In the genomic region with DNA sequence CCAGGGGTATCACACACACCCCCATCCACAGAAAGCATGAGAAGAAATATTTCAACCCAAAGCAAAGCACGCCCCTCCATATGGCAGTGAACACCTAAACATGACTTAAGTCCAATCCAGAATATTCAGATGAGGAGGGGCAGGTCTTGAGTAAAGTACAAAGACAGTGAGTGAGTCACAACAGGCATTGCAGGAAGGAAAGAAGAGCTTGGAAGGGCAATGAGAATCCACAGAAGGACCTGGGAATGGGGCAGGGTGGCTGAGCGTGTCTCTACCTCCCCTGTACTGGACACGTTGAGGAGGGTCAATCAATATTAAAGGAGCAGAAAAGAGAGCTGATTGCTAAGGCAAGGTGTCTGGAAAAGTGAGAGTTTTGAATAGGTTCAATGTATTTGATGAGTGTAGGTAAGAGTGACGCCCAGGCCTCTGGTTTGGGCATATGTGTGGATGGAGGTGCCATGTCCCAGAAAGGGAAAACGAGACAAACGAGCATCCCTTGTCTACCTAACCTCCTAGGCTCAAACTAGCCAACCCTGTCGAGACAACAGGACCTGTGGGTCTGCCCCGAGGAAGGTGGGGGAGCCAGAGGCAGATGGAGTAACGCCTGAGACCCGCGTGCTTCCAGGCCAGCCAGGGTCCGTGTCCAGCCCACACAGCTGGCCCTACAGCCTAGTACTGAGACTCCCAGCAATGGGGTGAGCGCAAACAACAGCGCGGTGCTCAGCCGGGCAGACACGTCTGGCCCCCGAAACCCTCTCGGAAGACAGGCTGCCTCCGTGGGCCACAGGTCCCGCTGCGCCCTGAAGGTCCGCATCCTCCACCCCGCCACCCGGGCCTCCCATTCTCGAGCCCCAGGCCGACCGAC, we compare ENCODE assay signal across 8 mouse cellular contexts. TPM values are rescaled to one million over a fixed set of nuclear protein-coding genes. Genes with fewer than 3 reads are reported as not detected.
DNase-seq lines count a peak whose midpoint lies in the region; ATAC-seq and TF ChIP-seq lines count a peak whose summit lies in the region.

No protein-coding gene starts in this region.

- no peaks in the 10 kb centered on the region for H3K27me3 ChIP-seq in lung, postnatal 0 days (replicated peaks; ENCODE audit: insufficient read depth, low read length)
- no peaks in the 10 kb centered on the region for H3K27me3 ChIP-seq in hindbrain, embryonic 16.5 days (replicated peaks; ENCODE audit: control insufficient read depth, insufficient read depth, low read length)
- no peaks in the 10 kb centered on the region for H3K27me3 ChIP-seq in midbrain, embryonic 16.5 days (ENCODE audit: control insufficient read depth, insufficient read depth, low read depth, low read length)

- peaks cover 8% of the 10 kb centered on the region; the same call in 1 of the 2 replicates for H3K4me1 ChIP-seq in lung, postnatal 0 days (ENCODE audit: insufficient read depth, low read depth, low read length)
- peaks cover 9% of the 10 kb centered on the region for H3K4me1 ChIP-seq in hindbrain, embryonic 16.5 days (ENCODE audit: control insufficient read depth, insufficient read depth, low read depth, low read length)
- H3K4me1 ChIP-seq in midbrain, embryonic 16.5 days (ENCODE audit: control insufficient read depth, insufficient read depth, low read length): peaks cover 15% of the 10 kb centered on the region

- H3K9ac ChIP-seq in lung, postnatal 0 days (replicated peaks; ENCODE audit: low read depth): peak overlapping the region; percentile 79
- H3K9ac ChIP-seq in hindbrain, embryonic 16.5 days (ENCODE audit: low read depth, low read length): peak overlapping the region; percentile 91
- peak overlapping the region; percentile 94 for H3K9ac ChIP-seq in midbrain, embryonic 16.5 days (ENCODE audit: low read depth, low read length)

- no peaks in the 10 kb centered on the region for H3K36me3 ChIP-seq in lung, postnatal 0 days (ENCODE audit: insufficient read depth, low read length)
- 0 out of 2 replicates have a peak, but pooled peaks cover 2% of the 10 kb centered on the region for H3K36me3 ChIP-seq in hindbrain, embryonic 16.5 days (ENCODE audit: control insufficient read depth, insufficient read depth, low read length)
- H3K36me3 ChIP-seq in midbrain, embryonic 16.5 days (ENCODE audit: control insufficient read depth, insufficient read depth, low read length): peaks cover 6% of the 10 kb centered on the region; the same call in 1 of the 2 replicates

- TF ChIP-seq EP300 in lung, postnatal 0 days (IDR thresholded peaks at IDR 0.05): no peak

- peak overlapping the region; percentile 90 for H3K4me2 ChIP-seq in lung, postnatal 0 days (replicated peaks; ENCODE audit: low read depth, low read length)
- H3K4me2 ChIP-seq in hindbrain, embryonic 16.5 days (ENCODE audit: low read length): peak overlapping the region; percentile 61
- H3K4me2 ChIP-seq in midbrain, embryonic 16.5 days (ENCODE audit: low read length): peak overlapping the region; percentile 78

- H3K9me3 ChIP-seq in lung, postnatal 0 days (ENCODE audit: low read length): no peaks in the 10 kb centered on the region
- no peaks in the 10 kb centered on the region for H3K9me3 ChIP-seq in hindbrain, embryonic 16.5 days (ENCODE audit: control insufficient read depth, low read length)
- H3K9me3 ChIP-seq in midbrain, embryonic 16.5 days (replicated peaks; ENCODE audit: control insufficient read depth, low read length, poor library complexity, severe bottlenecking): no peaks in the 10 kb centered on the region

- peak overlapping the region; percentile 86 for H3K27ac ChIP-seq in lung, postnatal 0 days (ENCODE audit: low read length)
- peak overlapping the region; percentile 78 for H3K27ac ChIP-seq in hindbrain, embryonic 16.5 days (ENCODE audit: low read depth, low read length)
- peak overlapping the region; percentile 76 for H3K27ac ChIP-seq in midbrain, embryonic 16.5 days (ENCODE audit: low read length)

- peak; percentile 55 for ATAC-seq in lung, postnatal 0 days
- ATAC-seq in hindbrain, embryonic 16.5 days: peak; percentile 83
- ATAC-seq in midbrain, embryonic 16.5 days: peak; percentile 84

- DNase-seq in adrenal gland, adult (ENCODE audit: inconsistent age in 2 of 2, low spot score in 1 of 2): peak; percentile 44 to 85
- no peak for DNase-seq in adrenal gland, postnatal 25 days
- no peak for DNase-seq in lung, postnatal 0 days (ENCODE audit: low spot score)
- DNase-seq in lung, postnatal 25 days (ENCODE audit: low spot score): no peak
- no peak for DNase-seq in cerebellum, adult 9-11 months
- no peak for DNase-seq in T-cell, adult 2 months (ENCODE audit: low spot score)

- no peak for TF ChIP-seq CTCF in lung, postnatal 0 days (IDR thresholded peaks at IDR 0.05)

- peak overlapping the region; percentile 84 for H3K4me3 ChIP-seq in lung, postnatal 0 days (ENCODE audit: low read depth, low read length)
- peak overlapping the region; percentile 76 for H3K4me3 ChIP-seq in hindbrain, embryonic 16.5 days (ENCODE audit: low read length)
- H3K4me3 ChIP-seq in midbrain, embryonic 16.5 days (ENCODE audit: low read depth, low read length): peak overlapping the region; percentile 81

- WGBS in lung, postnatal 0 days: 4% methylated on average over 28 of the region's 28 CpGs
- WGBS in hindbrain, embryonic 16.5 days: 9% methylated on average over 25 of the region's 28 CpGs
- 7% methylated on average over 28 of the region's 28 CpGs for WGBS in midbrain, embryonic 16.5 days

RNA-seq across cellular contexts. Expression of gene Mcfd2, which starts 0.6 kb away (rescaled TPM):
- total RNA-seq in adrenal gland, postnatal 25 days (2021): 264 and 267 TPM in 2 replicates
- 132 and 145 TPM in 2 replicates for polyA plus RNA-seq in lung, postnatal 0 days (2015; fragmentation: Nextera tagmentation; extraction: Ambion mirVana)
- 48.1 and 49.0 TPM in 2 replicates for polyA plus RNA-seq in hindbrain, embryonic 16.5 days (2015; fragmentation: Nextera tagmentation; extraction: Ambion mirVana)
- 44.6 and 48.1 TPM in 2 replicates for polyA plus RNA-seq in midbrain, embryonic 16.5 days (2015; fragmentation: Nextera tagmentation; extraction: Ambion mirVana)

RNA-seq across cellular contexts. Expression of gene Ttc7, which starts 17.5 kb away (rescaled TPM):
- 7.8 and 12.3 TPM in 2 replicates for total RNA-seq in adrenal gland, postnatal 25 days (2021)
- 14.2 and 16.4 TPM in 2 replicates for polyA plus RNA-seq in lung, postnatal 0 days (2015; fragmentation: Nextera tagmentation; extraction: Ambion mirVana)
- 6.1 and 6.6 TPM in 2 replicates for polyA plus RNA-seq in hindbrain, embryonic 16.5 days (2015; fragmentation: Nextera tagmentation; extraction: Ambion mirVana)
- polyA plus RNA-seq in midbrain, embryonic 16.5 days (2015; fragmentation: Nextera tagmentation; extraction: Ambion mirVana): 4.2 and 6.4 TPM in 2 replicates

Comparison
In these comparisons a context has a peak if more than half of its experiments do, and no peak if none do; other contexts are left out.
1. DNase-seq: peak in adrenal gland, adult (2 of 2); none in adrenal gland, postnatal 25 days (single experiment), lung, postnatal 0 days (single experiment), lung, postnatal 25 days (single experiment), cerebellum, adult 9-11 months (single experiment) and T-cell, adult 2 months (single experiment).
2. Peak in every context shown above with its lines, with median percentiles within 50 percentile points of each other: ATAC-seq, H3K27ac ChIP-seq, H3K4me2 ChIP-seq, H3K4me3 ChIP-seq and H3K9ac ChIP-seq.